Mouse (Mus musculus): ENCODE results near the gene Slc9a6.

The Slc9a6 gene

GRCm38 (mm10) chrX:56609623-56610317 is at the start of gene Slc9a6:
Slc9a6 (plus strand) TSS chrX:56609757.
- DNase-seq (ENCODE audit: low read depth, low spot score), result peak; percentile 62

- no peak for DNase-seq (ENCODE audit: low read depth, low spot score)
Observed at GRCm38 (mm10) chrX:56572465-56572864, 37.1 kb upstream of the Slc9a6 start.

DNA sequence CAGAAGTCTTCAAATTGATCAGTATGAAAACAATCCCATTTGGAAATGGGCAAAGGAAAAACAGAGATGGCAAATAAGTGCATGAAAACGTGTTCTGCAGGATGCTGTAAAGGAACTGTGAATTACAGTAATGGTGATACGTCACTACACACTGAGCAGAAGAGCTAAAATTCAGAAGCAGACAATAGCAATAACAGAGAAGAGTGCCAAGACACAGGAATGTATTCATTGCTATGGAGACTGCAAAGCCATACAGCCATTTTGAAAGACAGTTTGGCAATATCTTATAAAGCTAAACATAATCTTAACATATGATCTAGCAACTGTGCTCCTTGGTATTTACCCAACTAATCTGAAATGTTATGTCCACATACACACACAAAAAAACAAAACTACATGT is 31.4 kb upstream of the Slc9a6 start:
- no peak for DNase-seq (ENCODE audit: low read depth, low spot score)

DNA sequence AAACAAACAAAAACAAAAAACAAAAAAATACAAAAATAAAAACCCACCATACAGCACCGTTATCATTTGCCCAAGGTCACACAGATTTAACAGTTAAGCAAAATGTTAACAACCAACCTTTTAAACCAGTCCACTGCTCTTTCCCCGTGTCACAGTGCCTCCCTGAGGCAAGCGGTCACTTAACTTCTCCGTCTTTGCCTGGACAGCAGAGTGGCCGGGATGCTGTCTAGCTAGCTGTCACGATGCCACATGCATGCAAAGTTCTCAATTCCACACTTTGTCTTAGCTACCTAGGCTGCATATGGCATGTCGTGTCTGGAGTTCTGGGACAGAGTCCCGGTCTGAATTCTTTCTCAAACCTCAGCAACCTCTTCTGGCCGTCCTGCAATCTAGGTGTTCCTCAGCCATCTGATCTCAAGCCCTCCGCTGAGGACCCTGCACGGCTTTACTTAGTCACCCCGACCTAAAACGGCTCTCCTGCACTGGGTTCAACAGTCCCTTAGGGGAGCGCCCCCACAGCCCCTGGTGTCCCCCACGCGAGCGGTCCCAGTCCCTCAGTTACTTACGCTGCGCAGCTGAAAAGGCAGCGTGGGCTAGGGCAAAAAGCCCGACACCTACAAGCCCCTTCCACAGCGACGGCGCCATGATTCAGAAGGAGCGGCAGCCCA is 12.2 kb upstream of the Slc9a6 start:
- DNase-seq (ENCODE audit: low read depth, low spot score), result peak; percentile 4

- peak; percentile 87 for DNase-seq (ENCODE audit: low read depth, low spot score)
Observed at GRCm38 (mm10) chrX:56597887-56598640, 11.5 kb upstream of the Slc9a6 start, which contains the start of gene Mmgt1. Mmgt1 (minus strand) TSS chrX:56598069.

DNA sequence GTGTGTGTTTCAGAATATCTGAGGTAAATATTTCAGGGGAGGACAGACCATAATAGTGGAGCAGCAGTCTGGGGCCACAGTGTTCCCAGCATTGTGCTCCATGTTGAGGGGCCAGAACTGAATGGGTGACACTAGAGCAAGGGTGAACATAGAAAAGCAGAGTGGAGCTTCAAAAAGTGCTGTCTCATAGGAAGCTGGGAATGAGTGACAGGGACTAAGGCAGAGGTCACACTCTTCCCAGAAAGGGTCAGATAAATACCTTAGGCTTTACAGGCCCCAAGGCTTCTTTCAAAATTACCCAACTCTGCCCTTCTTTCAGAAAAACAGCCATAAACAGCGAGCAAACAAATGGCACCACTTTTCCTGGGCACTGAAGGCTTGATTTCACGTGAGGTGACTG is 3.0 kb upstream of the Slc9a6 start:
- no peak for DNase-seq (ENCODE audit: low read depth, low spot score)

GRCm38 (mm10) chrX:56607032-56607710 is 2.4 kb upstream of the Slc9a6 start:
- DNase-seq (ENCODE audit: low read depth, low spot score), result no peak

DNA sequence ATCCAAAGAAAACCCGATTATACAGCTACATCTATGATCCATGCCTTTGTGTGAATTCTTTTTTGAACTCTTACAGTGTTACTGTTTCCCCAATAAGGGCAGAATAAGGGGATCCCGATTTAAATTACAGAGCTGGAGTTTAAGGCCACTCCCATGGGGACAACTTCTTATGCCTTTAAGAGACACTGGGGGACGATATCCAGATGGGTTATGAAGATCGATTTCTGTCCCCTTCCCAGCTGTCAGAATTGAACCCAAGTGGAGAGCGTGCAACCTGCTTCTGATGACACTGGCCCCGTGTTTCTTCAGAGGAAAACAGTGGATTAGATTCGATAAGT is 303 bp upstream of the Slc9a6 start:
- no peak for DNase-seq (ENCODE audit: low read depth, low spot score)

GRCm38 (mm10) chrX:56610318-56610694 is 749 bp downstream of the Slc9a6 start:
- DNase-seq (ENCODE audit: low read depth, low spot score), result peak; percentile 0

DNA sequence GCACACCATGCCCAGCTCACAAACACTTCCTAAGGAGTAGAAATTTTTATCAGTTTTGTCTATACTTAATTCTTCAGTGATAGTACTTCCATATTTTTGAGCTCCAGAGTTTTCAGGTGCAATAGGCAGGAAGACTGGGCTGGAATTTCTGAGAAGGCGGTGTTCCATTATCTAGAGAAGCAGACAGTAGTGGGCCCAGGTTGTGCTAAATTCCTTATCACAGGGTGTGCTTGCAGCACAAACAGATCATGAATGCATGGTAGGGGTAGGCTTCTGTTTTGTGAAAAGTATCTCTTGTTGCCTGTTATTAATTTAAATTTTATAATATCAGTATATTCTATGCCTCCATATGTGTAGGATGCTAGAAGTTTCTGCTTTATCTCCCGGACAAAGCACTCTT is 5.7 kb downstream of the Slc9a6 start:
- DNase-seq (ENCODE audit: low read depth, low spot score), result no peak

DNA sequence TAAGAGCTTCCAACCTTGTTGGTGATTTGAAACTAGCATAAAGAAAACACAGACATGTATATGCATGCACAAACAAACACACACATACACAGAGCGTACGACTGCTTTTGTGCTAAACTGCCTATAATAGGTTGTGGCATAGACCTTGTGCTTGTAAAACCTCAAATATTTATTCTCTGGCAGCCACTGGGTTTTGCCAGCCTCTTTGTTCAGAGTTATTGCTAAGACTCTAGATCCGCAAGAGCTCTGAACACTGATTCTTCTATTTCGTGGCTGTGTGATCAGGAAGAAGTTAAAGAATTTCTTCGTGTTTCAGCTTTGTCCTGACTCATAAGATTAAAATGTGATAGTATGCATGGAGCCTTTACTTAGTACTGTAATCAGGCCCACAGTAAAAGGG is 26.6 kb downstream of the Slc9a6 start:
- no peak for DNase-seq (ENCODE audit: low read depth, low spot score)

DNA sequence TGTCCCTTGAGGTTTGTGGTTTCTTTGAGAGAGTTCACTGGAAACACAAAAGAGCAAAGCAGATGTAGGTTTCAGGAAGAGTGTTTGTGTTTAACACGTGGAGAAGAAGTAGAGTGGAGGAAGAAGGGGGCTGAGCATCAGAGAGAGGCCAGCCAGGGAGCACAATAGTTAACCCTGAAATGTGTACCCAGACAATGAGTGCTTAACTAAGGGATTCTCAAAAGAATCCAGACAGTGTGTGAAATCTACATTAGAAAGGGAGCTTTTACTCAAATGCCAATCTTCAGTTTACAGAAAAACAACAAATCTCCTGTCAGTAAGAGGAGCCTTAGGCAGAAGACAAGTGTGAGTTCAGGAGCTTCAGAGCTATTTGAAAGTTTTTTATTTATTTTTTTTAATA is 30.5 kb downstream of the Slc9a6 start:
- no peak for DNase-seq (ENCODE audit: low read depth, low spot score)

DNA sequence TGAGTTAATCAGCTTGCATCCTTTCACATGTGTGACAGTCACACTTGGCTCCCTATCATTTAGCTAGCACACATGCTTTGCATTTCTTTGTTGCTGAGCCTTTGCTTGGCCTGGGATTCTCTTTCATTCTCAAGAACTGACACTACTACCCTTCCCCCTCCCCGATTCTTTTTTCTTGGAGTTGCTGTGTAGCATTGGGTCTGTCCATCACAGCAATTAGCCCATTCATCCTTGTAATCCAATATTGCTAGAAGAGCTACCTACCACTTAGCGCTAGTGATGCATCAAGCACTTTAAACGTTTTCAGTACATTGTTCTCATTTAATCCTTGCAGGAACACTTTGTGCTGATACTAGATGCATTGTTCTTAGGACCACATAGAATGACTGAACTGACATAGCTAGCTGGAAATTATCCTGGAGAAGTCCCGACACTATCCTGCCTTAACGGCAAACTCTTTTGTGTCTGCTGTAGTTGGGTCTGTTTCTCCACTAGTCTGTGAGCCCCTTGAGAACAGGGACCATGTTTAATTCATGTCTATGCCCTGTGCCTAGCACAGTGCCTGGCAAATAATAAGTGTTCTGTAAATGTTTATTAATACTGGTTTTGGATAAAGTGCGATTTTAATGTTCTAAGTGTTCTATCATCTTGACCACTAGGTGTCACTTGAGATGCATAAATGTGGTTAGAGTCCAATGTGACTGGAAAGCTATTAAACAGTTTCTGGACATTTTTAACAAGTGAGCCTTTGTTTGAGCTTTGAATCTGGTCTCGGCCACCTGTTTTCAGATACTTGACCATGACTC is 40.2 kb downstream of the Slc9a6 start:
- peak; percentile 16 for DNase-seq (ENCODE audit: low read depth, low spot score)

DNA sequence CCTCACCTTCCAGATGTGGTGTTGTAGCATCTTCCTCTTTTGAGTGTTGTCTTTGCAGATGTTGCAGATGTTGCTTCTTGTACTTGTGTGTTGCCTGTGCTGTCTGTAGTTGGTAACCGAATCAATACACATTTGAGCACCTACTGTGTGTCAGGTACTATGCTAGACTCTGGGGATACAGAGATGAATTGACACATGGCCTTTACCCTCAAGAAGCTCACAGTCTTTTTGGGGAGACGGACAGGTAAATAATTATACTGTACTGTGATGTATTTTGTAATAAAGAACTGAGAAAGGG is 40.7 kb downstream of the Slc9a6 start:
- no peak for DNase-seq (ENCODE audit: low read depth, low spot score)

GRCm38 (mm10) chrX:56650885-56651284 is 41.3 kb downstream of the Slc9a6 start:
- DNase-seq (ENCODE audit: low read depth, low spot score), result no peak

GRCm38 (mm10) chrX:56651738-56652137 is 42.2 kb downstream of the Slc9a6 start:
- no peak for DNase-seq (ENCODE audit: low read depth, low spot score)

- DNase-seq (ENCODE audit: low read depth, low spot score), result no peak
Observed at GRCm38 (mm10) chrX:56655686-56656085, 46.1 kb downstream of the Slc9a6 start.

DNA sequence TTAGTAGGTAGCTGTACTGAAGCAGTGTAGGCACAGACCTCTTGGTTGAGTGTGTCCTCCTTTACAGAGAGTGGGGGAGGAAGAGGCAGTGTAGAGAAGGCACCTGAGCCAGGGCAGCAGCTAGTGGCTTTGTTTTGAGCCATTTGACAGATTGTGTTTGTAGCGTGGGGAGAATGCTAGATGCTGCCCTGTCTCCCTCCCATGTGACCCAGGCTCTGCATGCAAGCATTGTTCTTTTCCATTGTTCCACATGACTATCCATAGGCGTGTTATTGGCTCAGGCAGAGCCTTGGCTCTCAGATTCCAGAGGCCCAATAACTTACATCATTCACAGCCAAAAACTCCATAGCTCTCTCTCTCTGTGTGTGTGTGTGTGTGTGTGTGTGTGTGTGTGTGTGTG is 49.7 kb downstream of the Slc9a6 start:
- DNase-seq (ENCODE audit: low read depth, low spot score), result no peak

- DNase-seq (ENCODE audit: low read depth, low spot score), result no peak
Observed at GRCm38 (mm10) chrX:56661143-56661542, 51.6 kb downstream of the Slc9a6 start.

DNA sequence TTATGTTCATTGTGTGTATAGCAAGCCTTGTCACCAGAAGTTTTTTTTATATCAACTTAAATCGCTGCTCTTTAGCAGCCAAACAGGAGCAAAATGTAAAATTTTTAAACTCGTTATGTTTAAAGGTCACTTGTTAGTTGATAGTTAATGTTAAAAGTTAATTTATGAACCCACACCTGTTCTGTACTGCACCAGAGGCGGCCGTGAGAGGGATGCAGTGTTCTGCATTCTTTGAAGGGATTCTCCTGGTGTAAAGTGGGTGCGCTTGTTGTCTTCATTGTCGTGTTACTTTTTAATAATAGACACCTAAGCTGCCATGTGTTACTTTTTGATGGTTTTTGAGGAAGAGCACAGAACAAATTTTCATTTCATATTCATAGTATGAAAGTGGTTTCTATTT is 52.8 kb downstream of the Slc9a6 start:
- no peak for DNase-seq (ENCODE audit: low read depth, low spot score)

DNA sequence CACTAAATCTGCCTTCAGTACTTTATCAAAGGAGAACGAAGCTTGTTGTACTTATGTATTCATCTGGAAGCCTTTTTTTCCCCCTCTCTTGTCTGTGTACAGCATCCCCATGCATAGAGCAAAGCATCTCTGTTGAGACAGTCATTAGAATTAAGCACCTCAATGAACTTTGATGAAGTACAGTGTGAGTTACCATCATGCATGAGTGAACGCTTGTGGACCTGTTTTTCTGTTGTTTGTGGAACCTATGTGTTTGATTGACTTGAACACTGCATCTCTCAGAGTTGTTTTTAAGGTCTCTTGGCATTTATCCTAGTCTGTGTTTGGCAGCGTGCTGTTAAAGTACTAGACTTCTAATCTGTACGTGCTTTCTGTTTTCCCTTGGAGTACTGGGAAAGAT is 53.8 kb downstream of the Slc9a6 start:
- no peak for DNase-seq (ENCODE audit: low read depth, low spot score)

Data from embryo, embryonic 11.5 days (tissue).